Mouse (Mus musculus) thymus, adult 2 months (tissue): ENCODE results near the gene Capn15.

ENCODE experiments used
- CTCF ChIP-seq: fragments of 200-500 bp; IDR thresholded peaks from 2 replicates; pipeline ENCODE4 v1.5.1; 2012; ENCODE audit warnings: mild to moderate bottlenecking, control low read depth, low read length, moderate library complexity, borderline replicate concordance; ENCODE audit not compliant: control insufficient read depth, poor library complexity, insufficient read depth; ENCODE audit errors: extremely low read depth
- POLR2A ChIP-seq: fragments of 200-500 bp; IDR thresholded peaks from 2 replicates; pipeline ENCODE4 v1.6.1; 2012; ENCODE audit warnings: mild to moderate bottlenecking, low read length, control low read depth, moderate library complexity; ENCODE audit not compliant: control insufficient read depth, poor library complexity, insufficient read depth; ENCODE audit errors: extremely low read depth

- TF ChIP-seq CTCF = no peak
- TF ChIP-seq POLR2A = no peak
Measured at GRCm38 (mm10) chr17:25964271-25964670, 21.3 kb downstream of the Capn15 start.
